Mouse (Mus musculus): ENCODE results near the gene Phykpl.
A peak's percentile ranks its signal among the peaks of the same experiment; 100 is the strongest.
"Not testable (repeated sequence)": the region's sequence is repeated elsewhere in the genome, so short reads cannot be mapped to it uniquely, and the experiment has no call there.

The Phykpl gene

GRCm38 (mm10) chr11:51587059-51587458 lies 2.5 kb downstream of the Phykpl start:
- DNase-seq, result no peak

GRCm38 (mm10) chr11:51588833-51589232 lies 4.3 kb downstream of the Phykpl start:
- no peak for DNase-seq

- no peak for DNase-seq
Measured at GRCm38 (mm10) chr11:51590002-51590401, 5.4 kb downstream of the Phykpl start.

GRCm38 (mm10) chr11:51591168-51591567 lies 6.6 kb downstream of the Phykpl start:
- no peak for DNase-seq

GRCm38 (mm10) chr11:51591915-51592314 lies 7.4 kb downstream of the Phykpl start:
- no peak for DNase-seq

GRCm38 (mm10) chr11:51593368-51593767 lies 8.8 kb downstream of the Phykpl start:
- no peak for DNase-seq

GRCm38 (mm10) chr11:51593849-51594248 lies 9.3 kb downstream of the Phykpl start:
- DNase-seq, result no peak

GRCm38 (mm10) chr11:51594715-51595350 lies 10.3 kb downstream of the Phykpl start:
- no peak for DNase-seq

GRCm38 (mm10) chr11:51595459-51596083 lies 11.0 kb downstream of the Phykpl start:
- no peak for DNase-seq

- no peak for DNase-seq
Measured at GRCm38 (mm10) chr11:51597553-51597952, 13.0 kb downstream of the Phykpl start.

GRCm38 (mm10) chr11:51602253-51602652 lies 17.7 kb downstream of the Phykpl start:
- DNase-seq, result no peak

- peak; percentile 82 for DNase-seq
Measured at GRCm38 (mm10) chr11:51605602-51606446, 21.3 kb downstream of the Phykpl start.

- peak; percentile 98 for DNase-seq
Measured at GRCm38 (mm10) chr11:51606447-51607095, 22.0 kb downstream of the Phykpl start, which contains the start of gene Hnrnpab. Gene Hnrnpab, minus strand, starts transcription at chr11:51606847.

GRCm38 (mm10) chr11:51607096-51607738 lies 22.7 kb downstream of the Phykpl start:
- no peak for DNase-seq

- no peak for DNase-seq
Measured at GRCm38 (mm10) chr11:51609266-51609909, 24.8 kb downstream of the Phykpl start.

GRCm38 (mm10) chr11:51609940-51610339 lies 25.4 kb downstream of the Phykpl start:
- not testable (repeated sequence) for DNase-seq

GRCm38 (mm10) chr11:51614256-51614655 lies 29.7 kb downstream of the Phykpl start:
- no peak for DNase-seq

- DNase-seq, result no peak
Measured at GRCm38 (mm10) chr11:51615129-51615528, 30.6 kb downstream of the Phykpl start.

GRCm38 (mm10) chr11:51615601-51616000 lies 31.0 kb downstream of the Phykpl start:
- DNase-seq, result peak; percentile 41

GRCm38 (mm10) chr11:51616113-51616512 lies 31.6 kb downstream of the Phykpl start:
- DNase-seq, result not testable (repeated sequence)

GRCm38 (mm10) chr11:51617693-51618092 lies 33.1 kb downstream of the Phykpl start:
- DNase-seq, result peak; percentile 63

GRCm38 (mm10) chr11:51618894-51619408 lies 34.4 kb downstream of the Phykpl start:
- no peak for DNase-seq
